Mouse (Mus musculus) neutrophil, adult 83 days (primary cell): ENCODE data around the gene Gm5965. TPM values are rescaled to one million over a fixed set of nuclear protein-coding genes. Genes with fewer than 3 reads are reported as not detected.

ENCODE experiments used
- total RNA-seq, 2 experiments: library from RNA; stranded (reverse); gene quantifications; one replicate each; pipeline ENCODE4 v1.2.4; 2023

Gene Gm5965
- not detected for total RNA-seq

DNA sequence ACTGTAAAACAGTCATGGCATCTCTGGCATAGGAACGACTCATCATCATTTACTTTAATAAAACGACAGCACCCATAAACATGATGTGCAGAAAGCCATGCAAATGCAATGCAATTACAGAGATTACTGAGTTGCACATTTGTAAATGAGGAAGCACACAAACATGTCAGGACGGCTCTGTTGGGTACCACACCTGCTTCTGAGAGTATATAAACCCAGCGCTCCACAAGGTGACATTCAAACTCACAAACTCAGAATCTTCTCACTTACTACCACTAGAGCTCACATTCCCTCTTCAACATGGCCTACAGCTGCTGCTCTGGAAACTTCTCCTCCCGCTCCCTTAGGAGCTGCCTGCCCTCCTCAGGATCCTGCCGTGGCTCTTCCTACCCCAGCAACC, at the start of gene Gm5965:
Gm5965 (plus strand) TSS at position 301 of the 400 bp plus-strand sequence.

DNA sequence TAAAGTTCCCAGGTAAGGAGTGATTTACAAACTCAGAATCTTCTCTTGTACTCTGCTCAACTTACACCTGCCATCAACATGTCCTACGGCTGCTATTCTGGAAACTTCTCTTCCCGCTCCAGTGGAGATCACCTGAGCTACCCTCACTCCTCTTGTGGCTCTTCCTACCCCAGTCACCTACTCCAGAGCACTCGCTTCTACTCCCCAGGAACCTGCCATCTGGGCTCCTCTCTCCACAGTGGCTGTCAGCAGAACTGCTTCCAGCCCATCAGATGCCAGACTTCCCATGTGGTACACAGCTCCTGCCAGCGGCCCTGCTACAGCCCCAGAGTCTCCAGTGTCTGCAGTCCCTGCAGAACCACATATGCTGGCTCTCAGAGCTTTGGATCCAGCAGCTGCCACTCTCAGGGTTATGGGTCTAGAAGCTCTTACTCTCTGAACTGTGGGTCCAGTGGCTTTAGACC, 48.9 kb upstream of the Gm5965 start, which contains the start of gene Krtap13-1:
Krtap13-1 (plus strand) TSS at position 51 of the 464 bp plus-strand sequence.

DNA sequence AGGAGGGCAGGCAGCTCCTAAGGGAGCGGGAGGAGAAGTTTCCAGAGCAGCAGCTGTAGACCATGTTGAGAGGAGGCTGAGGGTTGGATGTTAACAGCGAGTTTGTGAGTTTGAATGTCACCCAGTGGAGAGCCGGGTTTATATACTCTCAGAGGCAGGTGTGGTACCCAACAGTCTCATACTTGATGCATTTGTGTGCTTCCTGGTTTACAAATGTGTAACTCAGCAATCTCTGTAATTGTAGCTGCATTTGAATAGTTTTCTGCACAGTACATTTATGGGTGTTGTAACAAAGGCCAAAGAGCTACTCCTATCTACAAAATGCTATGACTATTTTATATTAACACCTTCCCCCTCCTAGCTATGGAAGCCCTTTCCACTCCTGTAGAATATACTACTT, 26.2 kb upstream of the Gm5965 start, which contains the start of gene Krtap13:
Krtap13 (minus strand) TSS at position 101 of the 400 bp plus-strand sequence.

DNA sequence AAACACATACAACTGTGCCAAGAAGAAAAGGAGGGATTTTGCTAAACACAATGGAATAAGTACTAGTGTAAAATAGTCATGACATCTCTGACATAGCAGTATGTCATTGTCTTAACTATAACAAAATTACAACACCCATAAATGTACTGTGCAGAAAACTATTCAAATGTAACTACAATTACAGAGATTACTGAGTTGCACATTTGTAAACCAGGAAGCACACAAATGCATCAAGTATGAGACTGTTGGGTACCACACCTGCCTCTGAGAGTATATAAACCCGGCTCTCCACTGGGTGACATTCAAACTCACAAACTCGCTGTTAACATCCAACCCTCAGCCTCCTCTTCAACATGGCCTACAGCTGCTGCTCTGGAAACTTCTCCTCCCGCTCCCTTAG, 19.1 kb upstream of the Gm5965 start, which contains the start of gene 2310034C09Rik:
2310034C09Rik (plus strand) TSS at position 301 of the 400 bp plus-strand sequence.

DNA sequence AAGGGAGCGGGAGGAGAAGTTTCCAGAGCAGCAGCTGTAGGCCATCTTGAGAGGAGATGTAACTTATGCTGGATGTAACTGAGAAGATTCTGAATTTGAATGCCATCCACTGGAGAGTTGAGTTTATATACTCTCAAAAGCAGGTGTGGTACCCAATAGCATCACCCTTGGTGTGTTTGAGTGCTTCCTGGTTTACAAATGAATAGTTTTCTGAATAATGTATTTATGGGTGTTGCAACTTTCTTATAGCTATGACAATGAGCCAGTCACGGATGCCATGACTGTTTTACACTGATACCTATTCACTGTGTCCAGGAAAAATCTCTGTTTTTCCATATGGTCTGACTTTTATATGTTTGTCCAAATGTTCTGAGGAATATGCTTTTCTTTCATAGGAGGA, 3.6 kb upstream of the Gm5965 start, which contains the start of gene 2310057N15Rik:
2310057N15Rik (minus strand) TSS at position 101 of the 400 bp plus-strand sequence.

DNA sequence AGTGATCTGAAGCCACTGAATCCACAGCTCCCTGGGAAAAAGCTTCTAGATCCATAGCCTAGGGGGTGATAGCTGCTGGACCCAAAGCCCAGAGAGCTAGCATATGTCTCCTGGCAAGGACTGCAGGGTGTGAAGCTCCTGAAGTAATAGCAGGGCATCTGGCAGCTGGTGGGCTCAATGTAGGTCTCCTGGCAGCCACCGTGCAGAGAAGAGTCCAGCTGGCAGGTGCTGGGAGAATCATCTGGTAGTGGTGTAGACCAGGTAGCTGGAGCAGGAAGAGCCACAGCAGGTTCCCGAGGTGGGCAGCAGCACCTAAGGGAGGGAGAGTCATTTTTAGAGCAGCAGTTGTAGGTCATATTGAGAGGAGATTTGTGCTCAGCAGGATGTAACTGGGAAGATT, 34.1 kb downstream of the Gm5965 start, which contains the start of gene Gm20741:
Gm20741 (minus strand) TSS at position 394 of the 400 bp plus-strand sequence.

DNA sequence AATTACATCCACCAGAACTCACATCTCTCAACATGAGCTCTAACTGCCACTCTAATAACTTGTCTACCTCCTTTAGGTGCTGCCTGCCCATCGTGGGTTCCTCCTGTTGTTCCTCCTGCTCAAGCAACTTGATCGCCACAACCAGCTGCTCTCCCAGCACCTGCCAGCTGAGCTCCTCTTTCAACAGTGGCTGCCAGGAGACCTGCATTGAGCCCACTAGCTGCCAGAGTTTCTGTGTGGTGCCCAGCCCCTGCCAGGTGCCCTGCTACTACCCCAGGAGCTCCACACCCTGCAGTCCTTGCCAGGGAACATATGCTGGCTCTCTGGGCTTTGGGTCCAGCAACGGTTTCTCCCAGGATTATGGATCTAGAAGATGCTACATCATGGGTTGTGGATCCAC, 42.4 kb downstream of the Gm5965 start, which contains the start of gene Krtap15:
Krtap15 (plus strand) TSS at position 150 of the 400 bp plus-strand sequence.

DNA sequence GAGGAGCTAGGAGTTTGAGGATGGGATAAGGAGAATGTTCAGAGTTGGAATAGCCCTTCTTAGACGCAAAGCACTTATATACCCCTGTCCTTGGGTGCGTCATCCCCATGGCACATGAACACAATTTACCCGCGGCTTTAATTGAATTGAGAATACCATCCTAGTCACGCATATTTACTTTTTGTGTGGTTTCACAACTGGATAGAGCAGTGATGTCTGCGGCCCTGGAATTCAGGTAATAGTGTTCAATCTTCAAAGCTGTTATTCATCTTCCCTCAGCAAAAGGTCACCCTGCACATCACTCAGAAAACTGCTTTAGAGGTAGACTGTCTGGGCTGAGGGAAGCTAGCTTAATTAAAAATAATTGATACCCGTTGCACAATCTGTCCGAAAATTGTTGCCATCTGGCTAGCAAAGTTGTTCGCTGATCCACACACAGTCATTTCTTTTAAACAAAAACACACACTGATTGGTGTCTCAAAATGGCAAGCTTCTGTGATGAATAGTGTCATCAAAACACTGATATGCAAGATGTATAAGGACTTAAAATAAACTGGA, 48.5 kb downstream of the Gm5965 start, which contains the start of gene Krtap14:
Krtap14 (minus strand) TSS at position 51 of the 558 bp plus-strand sequence.

Other genes with a start within 250 kb of the Gm5965 start
- not detected for gene Cldn8, start 214.7 kb upstream of the Gm5965 start, total RNA-seq
- gene Krtap24-1, start 165.6 kb upstream of the Gm5965 start, total RNA-seq: not detected
- gene 2310079G19Rik, start 150.2 kb upstream of the Gm5965 start, total RNA-seq: not detected
- not detected for gene Krtap26-1, start 130.1 kb upstream of the Gm5965 start, total RNA-seq
- gene Krtap27-1, start 106.2 kb upstream of the Gm5965 start, total RNA-seq: not detected
- gene 2310061N02Rik, start 69.9 kb upstream of the Gm5965 start, total RNA-seq: not detected
- gene Krtap13-1, start 49.0 kb upstream of the Gm5965 start, total RNA-seq: not detected
- not detected for gene Krtap13, start 26.3 kb upstream of the Gm5965 start, total RNA-seq
- gene 2310034C09Rik, start 19.0 kb upstream of the Gm5965 start, total RNA-seq: not detected
- not detected for gene 2310057N15Rik, start 3.7 kb upstream of the Gm5965 start, total RNA-seq
- not detected for gene Gm20741, start 34.3 kb downstream of the Gm5965 start, total RNA-seq
- gene Krtap15, start 42.3 kb downstream of the Gm5965 start, total RNA-seq: not detected
- not detected for gene Krtap14, start 48.2 kb downstream of the Gm5965 start, total RNA-seq
- not detected for gene Krtap19-1, start 91.5 kb downstream of the Gm5965 start, total RNA-seq
- gene Krtap19-2, start 96.4 kb downstream of the Gm5965 start, total RNA-seq: not detected
- gene Krtap19-3, start 100.1 kb downstream of the Gm5965 start, total RNA-seq: not detected
- not detected for gene Krtap19-4, start 107.2 kb downstream of the Gm5965 start, total RNA-seq
- not detected for gene Krtap19-5, start 118.6 kb downstream of the Gm5965 start, total RNA-seq
- gene Krtap19-9b, start 154.4 kb downstream of the Gm5965 start, total RNA-seq: not detected
- not detected for gene Krtap16-3, start 185.0 kb downstream of the Gm5965 start, total RNA-seq
- not detected for gene Krtap22-2, start 232.9 kb downstream of the Gm5965 start, total RNA-seq
- gene Gm10229, start 237.4 kb downstream of the Gm5965 start, total RNA-seq: not detected